Mouse (Mus musculus) thymus, adult 2 months (tissue): Measurements from ENCODE around the gene Nup98. TPM values are rescaled to one million over a fixed set of nuclear protein-coding genes. Genes with fewer than 3 reads are reported as not detected.
A peak's percentile ranks its signal among the peaks of the same experiment; 100 is the strongest.

ENCODE experiments used
- DNase-seq: peaks from one replicate; pipeline ENCODE4 v3.0.0; 2021
- H3K27ac ChIP-seq: fragments of 200-500 bp; 2 replicates; pipeline ENCODE4 v1.5.1; 2012; ENCODE audit warnings: low read length, control low read depth; ENCODE audit not compliant: control insufficient read depth, insufficient read depth
- H3K27me3 ChIP-seq: fragments of 200-500 bp; 2 replicates; pipeline ENCODE4 v1.6.1; 2012; ENCODE audit warnings: mild to moderate bottlenecking, low read length, moderate library complexity, mixed read lengths; ENCODE audit not compliant: control insufficient read depth, insufficient read depth
- H3K36me3 ChIP-seq: fragments of 200-500 bp; 2 replicates; pipeline ENCODE4 v1.6.1; 2012; ENCODE audit warnings: mild to moderate bottlenecking, low read length, moderate library complexity; ENCODE audit not compliant: control insufficient read depth, insufficient read depth
- H3K4me1 ChIP-seq: fragments of 200-500 bp; replicated peaks from 2 replicates; pipeline ENCODE4 v1.6.1; 2012; ENCODE audit warnings: low read length; ENCODE audit not compliant: control insufficient read depth, insufficient read depth
- H3K4me3 ChIP-seq: fragments of 200-500 bp; 2 replicates; pipeline ENCODE4 v1.5.1; 2012; ENCODE audit warnings: mild to moderate bottlenecking, low read length, control low read depth, moderate library complexity; ENCODE audit not compliant: control insufficient read depth, insufficient read depth
- CTCF ChIP-seq: fragments of 200-500 bp; IDR thresholded peaks from 2 replicates; pipeline ENCODE4 v1.5.1; 2012; ENCODE audit warnings: mild to moderate bottlenecking, control low read depth, low read length, moderate library complexity, borderline replicate concordance; ENCODE audit not compliant: control insufficient read depth, poor library complexity, insufficient read depth; ENCODE audit errors: extremely low read depth
- POLR2A ChIP-seq: fragments of 200-500 bp; IDR thresholded peaks from 2 replicates; pipeline ENCODE4 v1.6.1; 2012; ENCODE audit warnings: mild to moderate bottlenecking, low read length, control low read depth, moderate library complexity; ENCODE audit not compliant: control insufficient read depth, poor library complexity, insufficient read depth; ENCODE audit errors: extremely low read depth
- WGBS: fragments of 180-500 bp; shearing (Covaris S2); methylation state at CpG from one replicate; pipeline ENCODE4 v1.1.7; 2018; 5-methylcytosine and 5-hydroxymethylcytosine counted together
- polyA plus RNA-seq: library from polyadenylated mRNA; depleted of rRNA; stranded (reverse); fragments of >200 nt; gene quantifications from 2 replicates; pipeline ENCODE4 v1.2.3, GENCODE M21; 2012

The Nup98 gene
- polyA plus RNA-seq, 1 experiment: 23.7 TPM

DNA sequence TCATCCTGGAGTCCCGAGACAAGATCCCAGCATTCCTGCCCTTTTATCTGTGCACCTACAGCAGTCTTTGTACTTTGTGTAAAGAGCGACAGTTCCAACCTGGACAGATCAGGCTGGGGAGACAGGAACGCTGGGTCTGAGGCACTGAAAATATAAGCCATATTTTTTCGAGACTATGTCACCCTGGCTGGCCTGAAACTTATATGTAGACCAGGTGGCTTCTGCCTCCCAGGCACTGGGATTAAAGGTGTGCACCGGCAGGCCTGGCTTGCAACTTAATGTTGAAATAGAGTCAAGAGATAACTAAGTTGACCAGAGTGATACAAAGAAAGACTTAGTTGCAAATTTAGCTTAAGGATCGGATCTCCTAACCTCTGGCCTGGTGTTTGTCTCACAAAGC is 36.3 kb upstream of the Nup98 start:
- Histone ChIP-seq H3K4me1 (peaks cover 49% of the 10 kb centered on the region), H3K36me3 (peaks cover 8% of the 10 kb centered on the region; the same call in 1 of the 2 replicates), H3K4me3 (no peak overlapping the region), H3K27ac (no peak overlapping the region), H3K27me3 (no peaks in the 10 kb centered on the region)
- DNase-seq: no peak
- WGBS: 52% methylated on average over 6 of the region's 6 CpGs
- TF ChIP-seq CTCF: no peak
- no peak for TF ChIP-seq POLR2A

DNA sequence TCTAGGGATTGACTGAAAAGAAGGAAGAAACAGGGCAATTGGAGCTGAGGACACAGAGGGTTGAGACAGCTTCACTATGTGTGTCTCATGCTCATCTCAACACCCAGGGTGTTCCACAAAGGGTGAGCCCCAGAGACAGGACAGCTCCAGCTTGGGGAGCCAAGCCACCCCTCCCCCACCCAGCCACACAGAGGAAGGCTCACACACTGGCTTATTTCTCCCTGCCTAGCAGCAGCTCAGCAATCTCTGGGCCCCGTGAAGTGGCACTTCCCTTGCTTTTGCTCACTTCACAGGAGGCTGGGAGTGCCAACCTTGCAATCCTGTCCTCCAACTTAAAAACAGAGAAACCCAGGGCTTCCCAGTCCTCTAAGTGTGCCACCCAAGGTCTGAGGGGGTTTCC is 35.8 kb upstream of the Nup98 start:
- H3K4me1 ChIP-seq: peaks cover 48% of the 10 kb centered on the region
- DNase-seq: peak; percentile 36
- TF ChIP-seq POLR2A: no peak
- peak overlapping the region; percentile 14; the same call in 1 of the 2 replicates for H3K27ac ChIP-seq
- no peaks in the 10 kb centered on the region for H3K27me3 ChIP-seq
- H3K4me3 ChIP-seq: no peak overlapping the region
- peaks cover 13% of the 10 kb centered on the region for H3K36me3 ChIP-seq
- 0% methylated on average over 1 of the region's 1 CpGs for WGBS

- no peak for DNase-seq
- TF ChIP-seq POLR2A (no peak), CTCF (no peak)
- Histone ChIP-seq H3K4me1 (peaks cover 48% of the 10 kb centered on the region), H3K36me3 (peaks cover 20% of the 10 kb centered on the region), H3K4me3 (no peak overlapping the region), H3K27me3 (no peaks in the 10 kb centered on the region), H3K27ac (no peak overlapping the region)
- WGBS: 77% methylated on average over 3 of the region's 3 CpGs
Observed at GRCm38 (mm10) chr7:102244782-102245535, 35.0 kb upstream of the Nup98 start.

GRCm38 (mm10) chr7:102243870-102244269 is 33.9 kb upstream of the Nup98 start:
- H3K27ac ChIP-seq: peak overlapping the region; percentile 32; the same call in 1 of the 2 replicates
- H3K4me1 ChIP-seq: peaks cover 48% of the 10 kb centered on the region
- DNase-seq: peak; percentile 29
- peaks cover 31% of the 10 kb centered on the region for H3K36me3 ChIP-seq
- TF ChIP-seq CTCF (no peak), POLR2A (no peak)
- H3K4me3 ChIP-seq: no peak overlapping the region
- WGBS: 40% methylated on average over 2 of the region's 2 CpGs
- no peaks in the 10 kb centered on the region for H3K27me3 ChIP-seq

DNA sequence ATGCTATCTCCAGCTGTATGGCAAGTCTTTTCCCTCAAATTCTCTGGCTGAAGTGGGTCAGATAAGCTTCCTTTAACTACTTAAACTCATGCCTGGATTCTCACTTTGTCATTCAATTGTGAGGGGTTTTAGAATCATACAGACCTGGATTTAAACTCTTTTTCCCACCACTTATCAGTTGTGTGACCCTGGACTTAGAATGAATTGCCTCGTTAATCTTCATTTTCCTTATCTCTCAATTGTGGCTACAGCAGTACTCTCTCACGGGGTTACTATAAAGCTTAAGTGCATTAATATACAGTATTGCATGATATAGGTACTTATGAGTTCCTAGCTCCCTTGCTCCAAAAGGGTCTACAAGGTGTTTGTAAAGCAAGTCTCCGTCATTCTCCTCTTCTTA is 32.9 kb upstream of the Nup98 start:
- H3K27me3 ChIP-seq: no peaks in the 10 kb centered on the region
- H3K36me3 ChIP-seq: peaks cover 41% of the 10 kb centered on the region
- 91% methylated on average over 3 of the region's 3 CpGs for WGBS
- TF ChIP-seq POLR2A (no peak), CTCF (no peak)
- H3K4me1 ChIP-seq: peaks cover 41% of the 10 kb centered on the region
- H3K27ac ChIP-seq: no peak overlapping the region
- DNase-seq: no peak
- no peak overlapping the region for H3K4me3 ChIP-seq

- peaks cover 46% of the 10 kb centered on the region for H3K36me3 ChIP-seq
- peaks cover 35% of the 10 kb centered on the region for H3K4me1 ChIP-seq
- no peak overlapping the region for H3K4me3 ChIP-seq
- H3K27ac ChIP-seq: no peak overlapping the region
- H3K27me3 ChIP-seq: no peaks in the 10 kb centered on the region
- no peak for DNase-seq
- TF ChIP-seq POLR2A (no peak), CTCF (no peak)
- 92% methylated on average over 5 of the region's 5 CpGs for WGBS
Observed at GRCm38 (mm10) chr7:102242371-102242770, 32.4 kb upstream of the Nup98 start.
